Mouse (Mus musculus) A20 (cell line): ENCODE measurements around the gene Boc.

Experiments
- DNase-seq: peaks from one replicate; pipeline ENCODE4 v3.0.0-alpha.2; 2011; ENCODE audit warnings: low read depth, low spot score

The Boc gene

DNA sequence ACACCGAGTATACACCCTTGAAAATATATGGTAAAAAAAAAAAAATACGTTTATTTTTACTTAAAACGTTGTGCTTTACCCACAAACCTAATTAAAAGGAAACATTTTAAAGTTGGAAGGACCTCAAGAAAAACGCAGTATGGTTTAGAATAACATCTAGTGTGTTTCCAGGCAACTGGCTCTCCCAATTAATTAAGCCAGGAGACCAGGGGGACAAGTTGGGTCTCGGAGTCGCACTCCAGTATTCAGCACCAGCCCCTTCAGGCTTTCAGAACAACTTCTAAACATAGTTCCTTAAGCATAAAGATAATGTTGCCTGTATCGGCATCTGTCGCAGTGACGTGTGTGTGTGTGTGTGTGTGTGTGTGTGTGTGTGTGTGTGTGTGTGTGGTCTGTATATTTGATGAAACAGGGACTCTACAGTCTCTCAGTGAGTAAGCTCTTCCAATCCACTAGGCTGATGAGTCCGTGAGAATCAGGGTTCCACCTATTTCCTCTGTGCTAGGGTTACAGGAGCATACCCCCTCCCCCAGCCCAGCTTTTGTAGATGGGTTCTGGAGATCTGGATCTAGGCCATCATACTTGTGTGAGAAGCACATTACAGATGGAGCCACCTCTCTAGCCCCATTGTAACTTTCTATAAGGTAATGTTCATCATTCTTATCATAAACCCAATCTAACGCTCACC, 31.3 kb downstream of the Boc start:
- no peak for DNase-seq

DNA sequence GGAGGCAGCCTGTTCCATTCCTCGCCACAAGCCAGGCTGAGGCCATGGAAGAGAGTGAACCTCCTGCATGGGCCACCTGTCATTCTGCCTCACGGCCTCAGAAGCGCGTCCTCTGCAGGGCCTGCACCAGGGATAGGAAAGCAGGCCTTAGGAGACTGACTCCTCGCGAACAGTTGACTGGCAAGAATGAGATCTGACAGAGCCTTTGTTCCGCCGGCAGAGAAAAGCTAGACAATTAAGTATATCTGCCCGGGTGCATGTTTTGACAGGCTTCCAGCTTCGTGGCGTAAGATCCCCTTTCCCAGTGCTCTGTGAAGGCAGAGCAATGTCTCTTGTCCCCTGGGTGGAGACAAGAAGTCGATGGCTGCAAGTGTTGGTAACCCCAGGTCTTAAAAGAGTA, 32.0 kb downstream of the Boc start:
- DNase-seq = no peak

DNA sequence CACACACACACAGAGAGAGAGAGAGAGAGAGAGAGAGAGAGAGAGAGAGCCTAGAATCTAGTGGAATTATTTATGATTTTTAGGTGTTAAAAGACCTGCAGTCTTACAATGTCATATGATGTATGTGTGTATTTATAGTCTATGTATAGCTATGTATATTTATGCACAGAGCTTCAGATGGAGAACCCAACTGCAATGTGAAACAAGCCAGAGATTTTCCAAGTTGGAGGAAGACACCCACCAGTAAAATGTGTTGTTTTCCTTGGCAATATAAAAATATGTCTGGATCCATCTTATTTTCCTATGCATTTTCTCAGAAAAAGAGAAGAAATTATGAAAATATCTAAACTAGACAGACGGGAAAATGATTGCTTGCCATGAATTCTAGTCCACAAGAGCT, 32.7 kb downstream of the Boc start:
- no peak for DNase-seq

DNA sequence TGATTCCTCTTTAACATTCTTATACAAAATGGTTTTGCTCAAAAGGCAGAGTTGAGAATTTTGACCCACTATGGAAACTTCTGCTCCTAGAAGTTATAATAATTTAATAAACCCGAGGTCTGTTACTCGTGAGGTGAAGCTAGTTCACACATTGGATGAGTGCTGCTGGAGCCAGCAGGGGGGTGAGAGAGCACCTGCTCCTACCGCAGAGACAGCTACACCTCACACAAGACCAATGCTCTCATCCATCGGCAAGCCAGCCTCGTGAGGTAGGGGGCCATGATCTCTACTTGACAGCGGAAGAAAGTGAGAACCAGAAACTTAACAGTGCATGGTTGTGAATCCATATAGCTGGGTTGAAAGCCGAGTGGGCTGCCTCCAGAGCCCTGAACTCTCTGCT, 35.1 kb downstream of the Boc start:
- no peak for DNase-seq

DNA sequence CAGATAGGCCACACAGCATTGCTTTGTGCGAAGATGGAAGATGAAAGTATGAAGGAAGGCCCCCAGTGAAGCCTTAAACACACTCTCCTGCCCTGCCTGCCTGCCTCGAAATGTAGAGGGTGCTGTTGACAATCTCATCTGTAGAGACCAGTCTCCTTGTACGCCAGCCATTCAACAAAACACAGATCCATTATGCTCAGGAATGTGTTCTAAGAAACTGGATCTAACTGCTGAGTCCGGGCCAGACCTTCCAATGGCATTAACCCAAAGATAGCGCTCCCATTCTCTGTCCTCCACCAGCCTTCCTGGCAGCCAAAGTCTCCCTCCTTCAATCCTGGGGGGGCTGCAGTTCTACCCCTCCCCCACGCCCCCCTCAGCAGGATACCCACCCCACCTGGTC, 42.2 kb downstream of the Boc start:
- no peak for DNase-seq

DNA sequence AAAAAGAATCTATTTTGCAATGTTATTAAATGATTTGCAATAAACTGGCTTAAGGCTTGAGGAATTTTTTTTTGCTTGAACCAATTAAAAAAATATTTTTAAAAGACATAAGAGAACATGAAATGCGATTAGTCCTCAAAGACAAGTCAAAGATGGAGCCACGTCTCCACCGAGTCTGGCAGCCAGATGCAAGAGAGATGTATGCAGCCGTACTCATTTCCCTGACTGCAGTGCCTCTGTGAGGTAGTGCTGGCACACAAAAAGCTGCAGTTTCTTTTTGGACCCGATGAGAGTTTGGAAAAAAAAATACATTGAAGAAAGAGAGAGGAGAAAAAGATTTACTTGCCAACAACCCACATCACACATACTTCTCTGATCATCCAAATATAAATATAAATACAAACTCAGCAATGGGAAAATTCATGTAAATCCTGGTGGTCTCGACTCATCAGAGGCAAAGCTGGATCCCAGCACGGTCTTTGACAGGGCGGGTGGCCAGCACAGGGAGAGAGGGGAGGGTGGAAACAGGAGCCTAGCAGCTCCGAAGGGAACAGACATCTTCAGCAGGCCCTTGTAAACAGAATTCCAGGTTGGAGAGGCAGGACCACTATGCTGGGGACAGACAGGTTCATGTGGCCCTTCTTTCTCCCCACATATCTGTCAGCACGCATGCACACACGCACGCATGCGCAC, 48.0 kb downstream of the Boc start:
- no peak for DNase-seq

DNA sequence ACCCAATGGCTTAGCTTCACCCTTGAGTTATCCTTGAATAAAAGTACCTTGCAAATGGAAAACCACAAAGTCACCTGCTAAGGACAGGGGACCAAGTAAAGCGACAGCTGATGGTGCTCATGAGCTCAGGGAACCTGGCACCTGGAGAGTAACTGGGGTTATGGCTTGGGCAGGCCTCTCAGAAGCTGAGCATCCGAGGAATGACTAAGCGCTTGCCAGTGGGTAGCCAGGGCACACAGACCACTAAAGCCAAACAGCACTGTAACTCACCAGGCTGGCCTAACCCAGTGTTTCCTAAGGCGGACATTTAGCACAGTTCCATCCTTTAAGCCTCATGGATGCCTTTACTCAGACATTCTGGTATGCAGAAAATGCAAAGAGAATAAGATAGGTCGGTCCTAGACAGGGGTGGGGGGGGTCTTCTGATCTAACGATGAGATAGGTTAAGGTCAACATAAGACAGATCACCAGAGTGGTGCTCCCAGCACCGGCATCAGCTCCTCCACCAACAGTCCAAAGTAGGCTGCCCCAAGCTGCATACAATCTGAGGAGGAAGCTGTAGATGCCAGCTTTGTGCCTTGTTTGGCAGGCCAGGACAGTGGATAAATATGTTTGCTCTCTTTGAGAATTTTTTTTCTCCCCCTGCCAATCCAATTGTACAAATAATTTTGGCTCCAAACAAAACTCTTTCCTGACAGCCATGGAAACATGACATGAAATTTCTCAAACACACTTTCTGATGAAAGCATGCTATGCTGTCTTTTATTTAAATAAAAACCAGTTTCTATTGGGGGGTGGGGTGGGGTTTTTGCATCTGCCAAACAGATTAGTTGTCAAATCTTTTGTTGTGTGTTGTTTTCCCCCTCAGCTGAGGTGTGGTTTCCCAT, 49.0 kb downstream of the Boc start:
- DNase-seq = no peak

DNA sequence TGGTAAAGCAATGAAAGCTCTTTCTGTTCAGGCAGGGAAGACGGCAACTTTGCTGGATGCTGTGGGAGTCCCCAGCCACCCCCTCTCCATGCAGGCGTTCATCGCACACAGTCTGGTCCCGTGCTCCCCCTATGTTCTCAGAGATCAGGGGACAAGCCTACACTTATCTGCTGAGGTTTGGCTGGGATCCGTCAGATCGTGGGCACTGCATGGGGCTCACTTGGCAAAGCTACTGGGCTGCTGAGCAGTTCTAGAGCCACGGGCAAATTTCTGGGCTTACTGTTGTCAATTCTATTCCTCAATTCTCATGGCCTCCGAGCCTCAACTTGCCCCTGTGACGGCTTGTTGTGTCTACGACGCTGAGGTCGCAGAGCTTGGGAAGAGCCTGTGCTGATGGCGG, 49.9 kb downstream of the Boc start:
- DNase-seq = no peak

DNA sequence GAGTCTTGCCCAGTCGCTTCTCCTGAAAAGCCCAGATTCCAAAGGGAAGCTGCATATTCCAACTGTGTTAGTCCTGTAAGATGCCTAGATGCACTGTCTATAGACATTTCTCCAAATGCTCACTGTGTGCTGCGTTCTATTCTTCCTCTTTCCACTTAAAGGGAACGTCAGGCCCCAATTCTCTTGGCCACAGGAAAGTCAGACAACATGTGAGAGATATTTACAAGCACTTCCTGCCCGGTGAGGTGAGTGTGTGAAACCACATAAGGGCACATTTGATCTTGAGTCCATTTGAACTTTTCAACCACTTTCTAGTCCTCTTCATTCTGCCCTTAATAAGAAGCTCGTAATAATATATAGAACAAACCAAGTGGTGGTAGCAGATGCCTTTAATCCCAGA, 50.7 kb downstream of the Boc start:
- no peak for DNase-seq

DNA sequence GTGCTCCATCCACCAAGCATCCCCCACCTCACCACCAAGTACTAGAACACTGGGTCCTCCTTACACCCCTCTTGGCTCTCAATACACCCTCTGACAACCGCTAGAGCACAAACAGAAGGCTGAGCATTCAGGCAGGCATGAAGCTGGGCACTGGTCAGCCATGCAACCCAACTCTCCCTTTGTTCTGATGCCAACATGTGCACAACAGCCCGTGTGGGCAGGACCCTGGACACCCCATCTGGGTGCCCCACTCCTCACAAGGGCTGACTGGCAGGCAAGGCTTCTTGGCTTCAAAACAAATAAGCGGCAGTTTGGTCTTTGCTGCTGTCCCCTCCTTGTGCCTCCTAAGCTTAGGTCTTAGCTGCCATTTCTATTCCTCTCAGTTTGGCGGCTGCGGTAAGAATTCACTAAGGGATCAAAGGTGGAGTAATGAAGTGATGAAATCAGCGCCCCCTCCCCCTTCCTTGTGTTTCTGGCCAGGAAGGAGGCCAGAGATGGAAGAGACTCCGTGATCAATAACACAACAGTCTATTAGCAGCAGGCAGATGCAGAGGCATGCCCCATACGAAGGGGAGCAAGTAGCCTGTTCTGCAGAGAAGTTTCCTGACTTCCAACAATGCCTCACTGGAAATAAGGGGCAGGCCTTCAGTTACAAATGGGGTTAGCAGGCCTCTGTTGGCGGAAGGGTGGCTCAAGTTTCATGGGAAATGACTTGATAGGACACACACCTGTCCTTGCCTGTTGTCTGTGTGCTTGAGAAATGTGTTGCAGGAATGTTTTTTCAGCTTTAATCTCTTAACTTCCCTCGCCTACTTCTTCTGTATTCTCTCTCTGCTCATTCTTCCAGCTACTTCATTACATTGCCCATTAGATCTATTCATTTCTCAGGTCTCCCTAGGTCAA, 51.4 kb downstream of the Boc start:
- no peak for DNase-seq

DNA sequence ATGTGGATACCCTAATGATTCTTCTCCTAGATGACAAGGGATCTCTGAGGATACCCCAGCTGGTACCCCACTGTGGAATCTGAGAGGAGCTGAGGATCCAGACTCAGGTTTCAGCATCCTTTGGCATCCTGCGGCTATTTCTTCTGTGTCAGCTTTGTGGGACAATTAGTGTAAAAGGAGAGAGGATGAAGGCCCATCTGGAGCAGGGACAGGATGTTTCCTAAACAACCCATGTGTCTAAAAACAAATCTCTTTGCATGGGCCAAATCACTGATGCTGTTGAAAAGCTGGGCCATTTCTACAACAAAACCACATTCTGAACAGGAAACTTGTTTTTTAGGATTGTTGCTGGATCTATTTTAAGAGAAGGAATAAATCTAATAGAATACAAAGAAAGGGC, 53.5 kb downstream of the Boc start:
- no peak for DNase-seq

DNA sequence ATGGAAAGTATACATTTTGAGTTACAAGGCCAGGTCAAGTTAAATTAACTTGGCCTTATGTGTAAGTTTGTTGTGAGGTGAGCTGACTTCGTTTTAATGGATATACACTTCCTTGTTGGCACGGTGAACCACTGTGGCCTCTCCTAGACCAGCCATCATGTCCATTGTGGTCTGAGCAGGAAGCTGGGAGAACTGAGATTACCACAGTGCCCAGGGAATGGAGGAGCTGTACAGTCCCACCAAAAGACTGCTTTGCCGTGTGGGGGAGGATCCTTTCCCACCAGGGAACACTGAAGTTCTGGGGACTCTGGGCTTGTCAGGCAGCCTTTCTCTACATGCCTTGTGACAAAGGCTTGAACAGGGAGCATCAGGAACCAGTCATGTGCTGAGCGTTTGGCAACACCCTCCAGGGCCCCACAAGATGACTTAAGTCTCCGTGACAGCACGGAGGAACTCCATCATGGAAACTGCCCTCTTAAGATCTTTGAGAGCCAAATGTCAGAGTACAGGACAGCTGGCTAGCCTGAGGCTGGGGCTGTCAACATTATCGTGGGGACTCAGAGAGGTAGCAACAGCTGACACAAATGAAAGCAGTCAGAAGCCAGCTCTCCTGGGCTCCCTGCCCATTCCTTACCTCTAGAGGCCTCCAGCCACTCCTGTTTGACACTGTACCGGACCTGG, 55.7 kb downstream of the Boc start:
- DNase-seq = no peak

DNA sequence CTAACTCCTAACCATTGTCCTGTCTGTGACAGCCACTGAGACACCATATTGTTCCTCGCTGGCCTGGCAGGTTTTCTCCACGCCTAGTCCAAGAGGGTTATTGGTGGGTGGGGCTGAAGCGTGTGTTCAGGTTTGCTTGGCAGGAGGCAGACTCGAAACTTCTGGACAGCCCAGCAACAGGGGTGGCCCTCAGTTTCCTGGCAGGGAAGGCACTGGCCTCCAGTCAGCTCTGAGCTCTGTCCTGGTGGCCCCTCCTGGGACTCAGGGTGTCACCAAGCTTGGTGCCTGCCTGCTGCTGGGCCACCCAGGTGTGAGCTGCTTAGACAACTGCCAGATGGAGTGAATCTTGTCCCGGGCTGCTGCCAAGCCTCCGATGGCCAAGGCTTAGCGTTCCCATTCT, 56.4 kb downstream of the Boc start:
- DNase-seq = no peak

DNA sequence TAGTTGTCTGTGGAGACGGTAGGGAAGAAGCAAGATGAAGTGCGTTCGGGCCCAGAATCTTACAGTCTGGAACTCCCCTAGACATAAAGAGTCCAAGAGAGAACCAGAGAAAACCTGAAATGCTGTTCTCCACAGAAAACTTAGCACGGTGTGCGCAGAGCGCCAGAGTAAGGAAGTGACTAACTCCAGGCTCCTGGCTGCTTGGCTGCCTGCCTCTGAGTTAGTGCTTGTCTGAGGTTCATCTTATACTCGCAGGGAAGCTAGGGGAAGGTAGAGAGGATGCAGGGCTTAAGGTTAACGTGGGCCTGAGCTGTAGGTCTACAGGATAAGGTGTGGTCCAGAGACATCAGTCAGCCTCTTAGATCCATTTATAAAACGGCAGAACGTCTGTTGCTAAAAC, 56.9 kb downstream of the Boc start:
- no peak for DNase-seq

DNA sequence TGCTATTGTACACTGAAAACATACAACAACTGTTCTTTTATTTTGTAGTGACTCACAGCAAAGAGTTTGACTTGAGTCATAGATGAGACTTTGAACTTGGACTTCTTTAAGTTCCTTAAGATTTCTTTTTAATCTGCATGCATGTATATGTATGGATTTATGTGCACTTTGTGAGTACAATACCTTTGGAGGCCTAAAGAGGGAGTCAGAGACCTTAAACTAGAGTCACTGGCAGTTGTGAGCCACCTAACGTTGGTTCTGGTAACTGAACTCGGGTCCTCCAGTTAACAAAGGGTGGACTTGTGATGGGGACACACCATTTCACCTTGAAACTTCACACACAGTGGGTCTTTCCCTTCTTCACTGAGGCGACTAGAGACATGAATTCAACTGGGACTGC, 60.2 kb downstream of the Boc start:
- no peak for DNase-seq

DNA sequence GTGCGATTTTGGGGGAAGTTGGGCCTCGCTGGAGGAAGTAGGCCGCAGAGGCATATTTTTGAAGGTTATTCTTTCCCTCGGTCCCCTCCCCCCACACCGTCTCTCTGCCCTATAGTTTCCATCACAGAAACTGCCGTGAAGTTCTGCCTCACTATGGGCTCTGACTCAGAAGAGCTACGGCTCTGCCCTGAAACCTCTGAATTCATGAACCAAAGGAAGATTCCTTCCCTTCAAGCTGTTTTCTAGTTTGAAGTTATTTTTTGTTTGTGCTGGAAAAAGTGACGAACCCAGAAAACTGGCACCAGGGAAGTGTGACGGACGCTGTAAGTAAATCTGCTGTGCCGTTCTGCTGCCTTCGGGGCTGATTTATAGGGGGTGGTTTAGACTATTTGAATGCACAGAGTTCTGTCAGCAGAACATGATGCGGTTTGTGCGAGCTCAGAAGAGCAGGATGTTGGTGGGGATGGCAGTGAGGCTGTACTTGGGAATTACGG, 61.7 kb downstream of the Boc start:
- DNase-seq = no peak

DNA sequence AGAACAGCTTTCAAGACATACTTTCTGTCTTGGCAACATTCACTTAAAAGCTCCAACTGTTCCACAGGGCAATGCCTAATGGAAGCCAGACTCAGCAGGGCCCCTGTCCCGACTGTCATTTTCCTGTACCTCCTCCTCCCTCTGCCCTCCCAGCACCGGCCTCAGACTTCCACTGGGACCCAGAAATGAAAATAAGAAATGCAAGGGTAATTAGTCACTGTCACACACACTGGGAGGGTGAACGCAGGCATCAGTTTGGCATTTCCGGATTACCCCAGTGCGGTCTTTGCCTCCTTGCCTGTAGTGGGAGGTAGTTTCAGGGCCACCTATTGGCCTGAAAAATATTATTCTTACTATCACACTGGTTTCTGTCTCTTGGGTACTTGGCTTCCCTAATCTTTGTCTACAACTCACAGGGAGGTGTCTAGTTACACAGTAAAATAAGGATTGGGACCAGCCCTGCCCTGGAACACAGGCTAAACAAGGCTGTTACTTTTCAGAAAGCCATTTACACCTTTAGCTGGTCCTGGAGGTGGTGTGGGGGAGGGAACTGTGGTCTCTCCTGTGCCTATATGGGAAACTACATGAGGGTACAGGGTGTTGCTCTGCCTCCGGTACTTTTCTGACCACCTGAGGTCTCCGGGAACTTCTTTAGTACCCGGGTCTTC, 64.1 kb downstream of the Boc start:
- DNase-seq = no peak

DNA sequence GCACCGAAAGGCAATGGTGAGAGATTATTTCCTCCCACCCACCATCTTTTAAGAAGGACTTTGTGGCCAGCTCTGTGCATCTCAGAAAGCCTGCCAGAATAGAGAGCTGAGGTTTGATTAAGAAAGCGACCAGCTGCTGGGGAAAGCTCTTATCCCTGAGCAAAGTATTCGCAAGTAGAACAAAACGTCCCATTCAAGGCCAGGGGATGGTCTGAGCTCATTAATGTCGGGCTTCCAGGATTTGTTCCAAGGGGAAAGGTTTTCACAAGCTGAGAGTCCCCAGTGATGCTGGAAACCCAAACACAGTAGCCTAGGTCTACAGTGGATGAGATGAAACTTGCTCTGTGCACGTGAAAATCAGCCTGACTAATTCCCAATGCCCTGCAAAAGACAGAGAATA, 64.8 kb downstream of the Boc start:
- DNase-seq = no peak

DNA sequence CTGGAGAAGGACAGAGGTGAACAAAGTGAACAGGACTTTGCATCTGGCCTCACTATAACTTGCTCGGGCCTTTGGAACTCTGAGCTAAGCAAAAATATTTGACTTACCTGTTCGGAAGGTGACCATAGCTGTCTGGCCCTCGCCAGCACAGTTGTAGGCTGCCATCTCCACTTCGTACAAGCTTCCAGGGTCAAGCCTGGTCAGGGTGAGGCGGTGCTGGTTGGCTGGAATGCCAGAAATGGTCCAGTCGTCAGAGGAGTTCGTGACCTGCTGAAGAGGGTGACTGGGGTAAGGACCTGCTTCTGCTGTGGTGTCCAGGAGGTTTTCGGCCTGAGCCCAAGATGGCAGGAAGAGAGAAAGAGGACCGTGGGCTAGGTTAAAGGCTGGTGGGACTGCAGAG, 66.0 kb downstream of the Boc start:
- no peak for DNase-seq

DNA sequence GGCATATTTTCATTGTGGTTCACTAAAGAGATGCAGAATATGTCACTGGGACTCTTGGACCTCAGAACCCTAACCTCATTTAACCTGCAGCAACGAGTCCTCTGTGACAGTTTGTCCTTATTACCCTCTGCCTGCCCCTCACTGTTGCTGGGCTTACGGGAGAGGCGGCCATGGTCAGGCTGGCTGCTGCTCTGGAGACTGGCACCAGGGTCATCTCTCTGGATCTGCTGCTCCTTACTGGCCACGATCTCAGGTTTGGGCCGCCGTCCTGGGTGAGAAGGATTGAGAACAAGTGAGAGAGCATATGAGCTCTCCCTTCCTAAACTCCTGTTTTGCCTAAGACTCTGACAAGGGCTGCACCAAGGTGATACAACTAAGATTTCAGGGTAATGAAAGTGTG, 66.5 kb downstream of the Boc start:
- no peak for DNase-seq
